Mouse (Mus musculus) forebrain, embryonic 12.5 days (tissue): ENCODE data around the gene Gab2. TPM values are rescaled to one million over a fixed set of nuclear protein-coding genes. Genes with fewer than 3 reads are reported as not detected.
"Not testable (repeated sequence)": the region's sequence is repeated elsewhere in the genome, so short reads cannot be mapped to it uniquely, and the experiment has no call there.

ENCODE experiments used
- ATAC-seq: fragments of 200-750 bp; cut with Nextera tagmentation; 2 replicates; pipeline ENCODE4 v1.8.0; 2017; ENCODE audit warnings: moderate TSS enrichment; ENCODE audit not compliant: low FRiP score
- H3K27ac ChIP-seq: fragments of 300-500 bp; sonication (generic); 2 replicates; pipeline ENCODE4 v1.5.1; 2016; ENCODE audit warnings: mild to moderate bottlenecking
- H3K27me3 ChIP-seq: fragments of 300-500 bp; sonication (generic); 2 replicates; pipeline ENCODE4 v1.6.1; 2016; ENCODE audit warnings: mild to moderate bottlenecking
- H3K36me3 ChIP-seq: fragments of 300-500 bp; sonication (generic); replicated peaks from 2 replicates; pipeline ENCODE4 v1.6.1; 2016; ENCODE audit warnings: mild to moderate bottlenecking
- H3K4me1 ChIP-seq: fragments of 300-500 bp; sonication (generic); 2 replicates; pipeline ENCODE4 v1.6.1; 2016
- H3K4me2 ChIP-seq: fragments of 300-500 bp; sonication (generic); 2 replicates; pipeline ENCODE4 v1.6.1; 2016; ENCODE audit warnings: mild to moderate bottlenecking, moderate library complexity
- H3K4me3 ChIP-seq: fragments of 300-500 bp; sonication (generic); replicated peaks from 2 replicates; pipeline ENCODE4 v1.5.1; 2016; ENCODE audit warnings: mild to moderate bottlenecking
- H3K9ac ChIP-seq: fragments of 300-500 bp; sonication (generic); 2 replicates; pipeline ENCODE4 v1.6.1; 2016; ENCODE audit warnings: mild to moderate bottlenecking
- H3K9me3 ChIP-seq: fragments of 300-500 bp; sonication (generic); 2 replicates; pipeline ENCODE4 v1.6.1; 2016
- WGBS: fragments of 180-500 bp; shearing (Covaris S2); methylation state at CpG from one replicate; pipeline ENCODE4 v1.1.7; 2016; 5-methylcytosine and 5-hydroxymethylcytosine counted together
- polyA plus RNA-seq: library from polyadenylated mRNA; unstranded; fragments of >200 nt; fragmentation: Nextera tagmentation; extraction: Ambion mirVana; gene quantifications from 2 replicates; pipeline ENCODE4 v1.2.1, GENCODE M21; 2016

Gab2 gene
- polyA plus RNA-seq, 1 experiment from 2014 or later: 10.1 TPM

DNA sequence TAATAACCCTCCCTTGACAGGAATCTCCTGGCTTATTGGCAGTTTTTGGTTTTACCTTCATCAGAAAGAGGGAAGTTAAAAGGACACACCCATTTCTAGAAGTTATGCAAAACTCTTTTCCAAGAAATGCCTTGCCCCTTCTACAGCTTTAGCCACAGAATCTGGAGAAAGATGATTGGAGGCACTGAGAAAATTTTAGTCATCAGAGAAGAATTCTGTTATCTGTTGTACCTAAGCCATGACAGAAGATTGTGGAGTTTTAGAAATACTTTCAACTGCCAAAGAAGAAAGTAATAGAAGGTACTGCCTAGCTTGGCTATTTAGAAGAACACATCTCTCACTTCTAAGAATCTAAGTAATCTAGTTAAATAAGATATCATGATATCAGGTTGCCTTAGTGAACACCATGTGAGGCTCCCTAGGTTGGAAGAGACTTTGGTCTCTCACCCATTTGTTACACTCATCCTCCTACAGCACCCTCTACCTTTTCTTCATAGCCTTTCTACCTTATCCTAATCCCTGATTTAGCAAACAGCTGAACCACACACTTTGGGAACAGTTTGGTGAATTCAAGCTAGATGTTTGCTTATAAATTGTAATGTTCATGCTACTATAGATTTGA lies 128.8 kb downstream of the Gab2 start:
- no peak for ATAC-seq
- Histone ChIP-seq H3K4me2 (no peak overlapping the region), H3K36me3 (no peaks in the 10 kb centered on the region), H3K27ac (no peak overlapping the region), H3K4me3 (no peak overlapping the region), H3K27me3 (no peaks in the 10 kb centered on the region), H3K4me1 (no peaks in the 10 kb centered on the region), H3K9ac (no peak overlapping the region), H3K9me3 (no peaks in the 10 kb centered on the region)

DNA sequence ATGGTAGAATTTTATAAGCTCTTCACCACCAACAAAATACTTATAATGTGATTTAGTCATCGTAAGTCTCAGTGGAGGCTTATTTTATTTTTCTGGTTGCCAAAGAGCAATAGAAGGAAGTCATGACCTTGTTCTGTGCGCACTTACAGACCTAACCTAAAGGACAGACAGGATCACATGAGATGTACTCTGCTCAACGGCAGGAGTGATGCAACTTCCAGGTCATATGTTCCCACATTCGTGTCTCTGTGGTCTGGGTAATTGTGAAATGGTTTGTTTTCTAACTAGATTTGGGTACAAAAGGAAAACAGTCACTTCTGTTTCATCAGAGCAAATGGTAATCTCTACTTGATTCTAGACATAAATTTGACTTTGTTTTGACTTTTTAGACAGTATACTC lies 129.7 kb downstream of the Gab2 start:
- no peak overlapping the region for H3K9ac ChIP-seq
- WGBS: 88% methylated on average over 4 of the region's 4 CpGs
- H3K27ac ChIP-seq: no peak overlapping the region
- no peak for ATAC-seq
- no peaks in the 10 kb centered on the region for H3K36me3 ChIP-seq
- no peaks in the 10 kb centered on the region for H3K27me3 ChIP-seq
- H3K4me2 ChIP-seq: no peak overlapping the region
- H3K4me1 ChIP-seq: no peaks in the 10 kb centered on the region
- no peaks in the 10 kb centered on the region for H3K9me3 ChIP-seq
- no peak overlapping the region for H3K4me3 ChIP-seq

DNA sequence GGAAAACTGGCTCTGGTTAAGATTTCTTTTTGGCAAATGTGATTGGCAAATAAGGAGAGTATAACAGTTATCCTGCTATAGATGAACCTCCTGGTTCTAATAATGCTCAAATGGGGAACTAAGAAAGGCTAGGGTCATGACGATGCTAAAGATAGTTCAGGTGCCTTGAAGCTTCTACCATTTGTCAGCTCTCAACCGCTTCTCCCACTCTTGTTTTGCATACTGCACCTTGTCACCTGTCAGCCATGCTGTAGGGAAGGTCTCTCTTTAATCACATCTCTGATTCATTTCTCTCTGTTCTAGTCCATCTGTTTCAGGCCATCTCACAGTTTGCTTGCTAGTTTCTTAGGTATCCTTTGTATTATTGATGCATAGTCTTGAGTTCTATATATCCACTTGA lies 142.4 kb downstream of the Gab2 start:
- Histone ChIP-seq H3K4me1 (no peaks in the 10 kb centered on the region), H3K9ac (no peak overlapping the region), H3K36me3 (0 out of 2 replicates have a peak, but pooled peaks cover 3% of the 10 kb centered on the region), H3K4me3 (no peak overlapping the region), H3K4me2 (no peak overlapping the region), H3K27ac (no peak overlapping the region), H3K27me3 (no peaks in the 10 kb centered on the region), H3K9me3 (no peaks in the 10 kb centered on the region)
- 92% methylated on average over 2 of the region's 2 CpGs for WGBS
- no peak for ATAC-seq

GRCm38 (mm10) chr7:97245261-97245949 lies 164.0 kb downstream of the Gab2 start:
- no peaks in the 10 kb centered on the region for H3K9me3 ChIP-seq
- H3K36me3 ChIP-seq: no peaks in the 10 kb centered on the region
- no peak overlapping the region for H3K4me3 ChIP-seq
- no peaks in the 10 kb centered on the region for H3K27me3 ChIP-seq
- H3K9ac ChIP-seq: no peak overlapping the region
- H3K27ac ChIP-seq: 0 out of 2 replicates have a peak overlapping the region, but pooled peaks have one; percentile 10
- 78% methylated on average over 2 of the region's 2 CpGs for WGBS
- peak; percentile 75; the same call in 1 of the 2 replicates for ATAC-seq
- H3K4me1 ChIP-seq: peaks cover 9% of the 10 kb centered on the region
- no peak overlapping the region for H3K4me2 ChIP-seq

GRCm38 (mm10) chr7:97245950-97246578 lies 164.7 kb downstream of the Gab2 start:
- not testable (repeated sequence) for H3K27ac ChIP-seq, H3K36me3 ChIP-seq, ATAC-seq, H3K9me3 ChIP-seq, H3K4me2 ChIP-seq, H3K4me3 ChIP-seq, H3K9ac ChIP-seq, H3K4me1 ChIP-seq, H3K27me3 ChIP-seq
- WGBS: 58% methylated on average over 2 of the region's 2 CpGs

- no peak overlapping the region for H3K27ac ChIP-seq
- H3K27me3 ChIP-seq: no peaks in the 10 kb centered on the region
- H3K4me3 ChIP-seq: no peak overlapping the region
- ATAC-seq: no peak
- H3K9me3 ChIP-seq: no peaks in the 10 kb centered on the region
- H3K4me2 ChIP-seq: no peak overlapping the region
- peaks cover 9% of the 10 kb centered on the region for H3K4me1 ChIP-seq
- H3K36me3 ChIP-seq: no peaks in the 10 kb centered on the region
- no peak overlapping the region for H3K9ac ChIP-seq
- 84% methylated on average over 1 of the region's 1 CpGs for WGBS
These were observed 166.3 kb downstream of the Gab2 start for GRCm38 (mm10) chr7:97247661-97248060.

GRCm38 (mm10) chr7:97248136-97248535 lies 166.8 kb downstream of the Gab2 start:
- WGBS: 90% methylated on average over 5 of the region's 5 CpGs
- peaks cover 9% of the 10 kb centered on the region for H3K4me1 ChIP-seq
- no peaks in the 10 kb centered on the region for H3K9me3 ChIP-seq
- no peaks in the 10 kb centered on the region for H3K36me3 ChIP-seq
- H3K4me3 ChIP-seq: no peak overlapping the region
- H3K4me2 ChIP-seq: no peak overlapping the region
- H3K27me3 ChIP-seq: no peaks in the 10 kb centered on the region
- H3K27ac ChIP-seq: no peak overlapping the region
- no peak overlapping the region for H3K9ac ChIP-seq
- ATAC-seq: no peak

- no peak for ATAC-seq
- no peaks in the 10 kb centered on the region for H3K36me3 ChIP-seq
- WGBS: 95% methylated on average over 2 of the region's 2 CpGs
These were observed 170.3 kb downstream of the Gab2 start for GRCm38 (mm10) chr7:97251638-97252037.

GRCm38 (mm10) chr7:97262541-97262940 lies 181.2 kb downstream of the Gab2 start:
- H3K4me2 ChIP-seq: no peak overlapping the region
- peaks cover 3% of the 10 kb centered on the region; the same call in 1 of the 2 replicates for H3K4me1 ChIP-seq
- H3K9ac ChIP-seq: no peak overlapping the region
- H3K27me3 ChIP-seq: no peaks in the 10 kb centered on the region
- H3K36me3 ChIP-seq: no peaks in the 10 kb centered on the region
- H3K9me3 ChIP-seq: no peaks in the 10 kb centered on the region
- ATAC-seq: no peak
- H3K4me3 ChIP-seq: no peak overlapping the region
- no peak overlapping the region for H3K27ac ChIP-seq
- 92% methylated on average over 1 of the region's 1 CpGs for WGBS

More at GRCm38 (mm10) chr7:97251638-97252037, 170.3 kb downstream of the Gab2 start:
- no peaks in the 10 kb centered on the region for H3K27me3 ChIP-seq
- no peak overlapping the region for H3K27ac ChIP-seq
- H3K4me1 ChIP-seq: no peaks in the 10 kb centered on the region; the same call in 1 of the 2 replicates
- H3K9ac ChIP-seq: no peak overlapping the region
- H3K4me3 ChIP-seq: no peak overlapping the region
- H3K9me3 ChIP-seq: no peaks in the 10 kb centered on the region
- H3K4me2 ChIP-seq: no peak overlapping the region

GRCm38 (mm10) chr7:97270367-97270766 lies 189.0 kb downstream of the Gab2 start:
- no peaks in the 10 kb centered on the region for H3K36me3 ChIP-seq
- H3K9me3 ChIP-seq: no peaks in the 10 kb centered on the region
- no peaks in the 10 kb centered on the region for H3K4me1 ChIP-seq
- ATAC-seq: no peak
- no peak overlapping the region for H3K27ac ChIP-seq
- H3K4me3 ChIP-seq: no peak overlapping the region
- H3K9ac ChIP-seq: no peak overlapping the region
- no peaks in the 10 kb centered on the region for H3K27me3 ChIP-seq
- H3K4me2 ChIP-seq: no peak overlapping the region

- Histone ChIP-seq H3K27me3 (no peaks in the 10 kb centered on the region), H3K4me2 (no peak overlapping the region), H3K9me3 (no peaks in the 10 kb centered on the region), H3K9ac (no peak overlapping the region), H3K4me3 (no peak overlapping the region), H3K27ac (no peak overlapping the region), H3K4me1 (no peaks in the 10 kb centered on the region), H3K36me3 (no peaks in the 10 kb centered on the region)
- no peak for ATAC-seq
- WGBS: 100% methylated on average over 1 of the region's 1 CpGs
These were observed 189.7 kb downstream of the Gab2 start for GRCm38 (mm10) chr7:97271068-97271467.

GRCm38 (mm10) chr7:97296986-97297385 lies 215.6 kb downstream of the Gab2 start:
- ATAC-seq: no peak

More at GRCm38 (mm10) chr7:97296986-97297385, 215.6 kb downstream of the Gab2 start:
- no peak overlapping the region for H3K4me3 ChIP-seq
- 0 out of 2 replicates have a peak, but pooled peaks cover 5% of the 10 kb centered on the region for H3K36me3 ChIP-seq
- H3K4me2 ChIP-seq: no peak overlapping the region
- no peaks in the 10 kb centered on the region for H3K27me3 ChIP-seq
- no peak overlapping the region for H3K9ac ChIP-seq
- 55% methylated on average over 2 of the region's 2 CpGs for WGBS
- H3K4me1 ChIP-seq: no peaks in the 10 kb centered on the region
- no peak overlapping the region for H3K27ac ChIP-seq
- no peaks in the 10 kb centered on the region for H3K9me3 ChIP-seq
